Mouse (Mus musculus) heart, postnatal 25 days (tissue): Measurements from ENCODE around the gene Grk2. TPM values are rescaled to one million over a fixed set of nuclear protein-coding genes. Genes with fewer than 3 reads are reported as not detected.

ENCODE experiments used
- DNase-seq: peaks from one replicate; pipeline ENCODE4 v3.0.0; 2022; ENCODE audit warnings: low spot score
- intact Hi-C: fragments of 180-260 bp; cut with DNase I; formaldehyde crosslinking; loops from one replicate; pipeline ENCODE4 v1.15.1; 2025
- microRNA-seq: library from miRNA; unstranded; fragments of <30 nt; microRNA quantifications from one replicate; pipeline ENCODE4 v1.2.0, GENCODE M21; 2022
- total RNA-seq, 2 experiments: library from RNA; stranded (reverse); gene quantifications; 2 replicates each; pipeline ENCODE4 v1.2.3; 2021

Gene Grk2
- total RNA-seq, 2 experiments from 2014 or later, result 49.3 to 57.9 TPM

DNA sequence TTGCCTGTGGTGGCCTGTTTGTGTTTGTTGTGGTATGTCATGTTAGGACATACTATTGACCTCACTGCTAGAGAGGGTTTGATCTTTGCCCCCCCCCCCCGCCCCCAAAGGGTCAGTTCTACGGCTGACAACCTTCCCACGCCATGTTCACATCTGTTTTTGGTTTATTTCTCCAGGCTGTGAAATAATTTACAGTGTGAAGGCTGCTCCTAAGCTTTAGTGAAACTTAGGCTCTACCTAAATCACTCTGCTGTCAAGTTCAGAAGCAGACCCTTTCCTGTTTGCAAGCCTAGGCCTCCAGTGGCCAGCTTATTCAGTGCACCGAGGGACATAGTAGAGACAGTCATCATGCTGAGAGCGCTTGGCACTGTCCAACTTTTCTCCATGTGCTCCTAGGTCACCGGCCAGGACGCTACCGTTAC is 65.8 kb downstream of the Grk2 start:
- no peak for DNase-seq
- intact Hi-C loops, result no loop called here

Small RNA genes lying within 50 kb of the gene (microRNA-seq; reads per million reads assigned to microRNA genes)
- 1.1 reads per million for gene Mir6985

Other genes with a start within 250 kb of the Grk2 start
- not detected for gene Gstp3, start 246.7 kb downstream of the Grk2 start, total RNA-seq
- gene Cabp2, start 224.6 kb downstream of the Grk2 start, total RNA-seq, result not detected
- 10 to 100 TPM; 36.6 to 45.1 TPM for gene Cdk2ap2, start 209.0 kb downstream of the Grk2 start, total RNA-seq
- gene Pitpnm1, start 206.2 kb downstream of the Grk2 start, total RNA-seq, result 10 to 100 TPM; 20.8 to 22.1 TPM
- gene Aip, start 180.4 kb downstream of the Grk2 start, total RNA-seq, result 10 to 100 TPM; 54.2 to 56.8 TPM
- not detected for gene Gpr152, start 166.4 kb downstream of the Grk2 start, total RNA-seq
- under 1 TPM in 1 of 2 experiments, not detected in 1; 0.31 TPM for gene Cabp4, start 162.2 kb downstream of the Grk2 start, total RNA-seq
- 10 to 100 TPM; 53.4 to 57.6 TPM for gene Coro1b, start 157.6 kb downstream of the Grk2 start, total RNA-seq
- 1 to 10 TPM in 1 of 2 experiments, under 1 TPM in 1; 0.94 to 1.5 TPM for gene Ptprcap, start 152.6 kb downstream of the Grk2 start, total RNA-seq
- 10 to 100 TPM; 16.5 to 16.8 TPM for gene Rps6kb2, start 142.9 kb downstream of the Grk2 start, total RNA-seq
- gene Carns1, start 130.7 kb downstream of the Grk2 start, total RNA-seq, result 10 to 100 TPM; 33.5 to 34.1 TPM
- 1 to 10 TPM; 9.2 to 9.3 TPM for gene Tbc1d10c, start 114.9 kb downstream of the Grk2 start, total RNA-seq
- gene Ppp1ca, start 114.2 kb downstream of the Grk2 start, total RNA-seq, result 100 to 1,000 TPM; 337 TPM
- gene Rad9a, start 104.6 kb downstream of the Grk2 start, total RNA-seq, result 1 to 10 TPM; 5.3 to 5.8 TPM
- gene Clcf1, start 92.0 kb downstream of the Grk2 start, total RNA-seq, result 1 to 10 TPM in 1 of 2 experiments, under 1 TPM in 1; 0.94 to 2.0 TPM
- not detected for gene AC109138.7, start 91.9 kb downstream of the Grk2 start, total RNA-seq
- gene Pold4, start 74.3 kb downstream of the Grk2 start, total RNA-seq, result 10 to 100 TPM in 1 of 2 experiments, 1 to 10 TPM in 1; 9.7 to 11.1 TPM
- gene Ssh3, start 37.0 kb downstream of the Grk2 start, total RNA-seq, result 1 to 10 TPM; 5.8 to 6.6 TPM
- gene Ankrd13d, start 23.1 kb downstream of the Grk2 start, total RNA-seq, result 1 to 10 TPM; 1.2 to 1.5 TPM
- 10 to 100 TPM; 35.3 to 44.0 TPM for gene Kdm2a, start 92.1 kb upstream of the Grk2 start, total RNA-seq
- gene Rhod, start 133.2 kb upstream of the Grk2 start, total RNA-seq, result 1 to 10 TPM; 4.6 to 6.4 TPM
- gene Syt12, start 171.2 kb upstream of the Grk2 start, total RNA-seq, result 1 to 10 TPM; 5.0 to 6.7 TPM
- under 1 TPM in 1 of 2 experiments, not detected in 1; 0.22 TPM for gene 2010003K11Rik, start 192.4 kb upstream of the Grk2 start, total RNA-seq
- gene Pcx, start 204.2 kb upstream of the Grk2 start, total RNA-seq, result 10 to 100 TPM; 30.9 to 36.8 TPM